ENCODE assay signal across 25 mouse cellular contexts in genomic region chr13:44812381-44812780, GRCm38 (mm10).
DNase-seq lines count a peak whose midpoint lies in the region; TF ChIP-seq lines count a peak whose summit lies in the region.
"Had no signal": no experiment of that assay in that cellular context is flagged by ENCODE, and none has a peak within 500 bp of the region (broad histone marks: within the 10 kb centered on the region; RNA-seq: fewer than 3 reads in every experiment).

No protein-coding gene starts in this region.

- no peak overlapping the region for H3K9ac ChIP-seq in ES-Bruce4 (ENCODE audit: low read depth, poor library complexity, severe bottlenecking)
- H3K9ac ChIP-seq: embryonic facial prominence, embryonic 12.5 days; embryonic facial prominence, embryonic 15.5 days; forebrain, postnatal 0 days; heart, embryonic 12.5 days; heart, embryonic 15.5 days; hindbrain, embryonic 14.5 days had no signal

- no peaks in the 10 kb centered on the region; the same call in 1 of the 2 replicates for H3K36me3 ChIP-seq in ES-Bruce4 (ENCODE audit: control insufficient read depth, insufficient read depth, low read length, poor library complexity, severe bottlenecking)
- H3K36me3 ChIP-seq: embryonic facial prominence, embryonic 12.5 days; embryonic facial prominence, embryonic 15.5 days; heart, embryonic 12.5 days; heart, embryonic 15.5 days had no signal

- peak; percentile 24 to 26 for DNase-seq in adrenal gland, postnatal 36 days
- no peak for DNase-seq in adrenal gland, postnatal 14 days
- peak; percentile 86 for DNase-seq in R1 (ENCODE audit: low read depth, low spot score)
- DNase-seq in right cerebral cortex, postnatal 36 days (ENCODE audit: low spot score in 2 of 2): no peak
- DNase-seq in cerebellum, postnatal 4 days (ENCODE audit: low spot score in 2 of 2): no peak
- DNase-seq: adrenal gland, postnatal 10 days; B cell, adult 2 months; cerebellum, adult 18-20 months; cerebellum, adult 9-10 months; cerebellum, postnatal 14 days; forebrain, postnatal 0 days; gastrocnemius, adult 2 months; gastrocnemius, postnatal 14 days; heart, adult 18-20 months; heart, postnatal 10 days; heart, postnatal 36 days; kidney, adult 18-20 months had no signal

- TF ChIP-seq POLR2A in ES-Bruce4 (IDR thresholded peaks at IDR 0.05; ENCODE audit: insufficient read depth, low read length): no peak

- no peaks in the 10 kb centered on the region for H3K27me3 ChIP-seq in ES-Bruce4 (ENCODE audit: control insufficient read depth, insufficient read depth, low read length, poor library complexity, severe bottlenecking)
- H3K27me3 ChIP-seq: CH12.LX; embryonic facial prominence, embryonic 12.5 days; embryonic facial prominence, embryonic 15.5 days; heart, embryonic 12.5 days; heart, embryonic 15.5 days had no signal

- no peaks in the 10 kb centered on the region for H3K9me3 ChIP-seq in ES-Bruce4 (replicated peaks; ENCODE audit: control insufficient read depth, insufficient read depth, low read length, poor library complexity, severe bottlenecking)
- H3K9me3 ChIP-seq: embryonic facial prominence, embryonic 12.5 days; embryonic facial prominence, embryonic 15.5 days; heart, embryonic 12.5 days; heart, embryonic 15.5 days had no signal

- no peak overlapping the region for H3K27ac ChIP-seq in ES-Bruce4 (ENCODE audit: insufficient read depth, low read length)
- H3K27ac ChIP-seq: embryonic facial prominence, embryonic 12.5 days; embryonic facial prominence, embryonic 15.5 days; gastrocnemius, adult 2 months; heart, embryonic 15.5 days; hindbrain, embryonic 14.5 days; hindbrain, postnatal 0 days had no signal

- 0 out of 2 replicates have a peak, but pooled peaks have one; percentile 13 for TF ChIP-seq EP300 in ES-Bruce4 (IDR thresholded peaks at IDR 0.05; ENCODE audit: insufficient read depth, low read depth, low read length)

- H3K4me1 ChIP-seq in ES-Bruce4 (ENCODE audit: control insufficient read depth, insufficient read depth, low read length): peaks cover 5% of the 10 kb centered on the region

- no peak for TF ChIP-seq CTCF in ES-Bruce4 (IDR thresholded peaks at IDR 0.05; ENCODE audit: low read depth, low read length)

- H3K4me3 ChIP-seq in ES-Bruce4 (ENCODE audit: low read depth, low read length): no peak overlapping the region
- H3K4me3 ChIP-seq: embryonic facial prominence, embryonic 12.5 days; embryonic facial prominence, embryonic 15.5 days; gastrocnemius, adult 2 months; heart, embryonic 12.5 days; heart, embryonic 15.5 days had no signal

Comparison
In these comparisons a context has a peak if more than half of its experiments do, and no peak if none do; other contexts are left out.
1. DNase-seq: peak in adrenal gland, postnatal 36 days (2 of 2) and R1 (single experiment); none in adrenal gland, postnatal 14 days (single experiment), right cerebral cortex, postnatal 36 days (0 of 2) and cerebellum, postnatal 4 days (0 of 2).